Mouse (Mus musculus) kidney, postnatal 10 days (tissue): ENCODE results near the gene Arl4d.

ENCODE experiments used
- DNase-seq: peaks from one replicate; pipeline ENCODE4 v3.0.0; 2021; ENCODE audit warnings: mixed read lengths

Gene Arl4d

DNA sequence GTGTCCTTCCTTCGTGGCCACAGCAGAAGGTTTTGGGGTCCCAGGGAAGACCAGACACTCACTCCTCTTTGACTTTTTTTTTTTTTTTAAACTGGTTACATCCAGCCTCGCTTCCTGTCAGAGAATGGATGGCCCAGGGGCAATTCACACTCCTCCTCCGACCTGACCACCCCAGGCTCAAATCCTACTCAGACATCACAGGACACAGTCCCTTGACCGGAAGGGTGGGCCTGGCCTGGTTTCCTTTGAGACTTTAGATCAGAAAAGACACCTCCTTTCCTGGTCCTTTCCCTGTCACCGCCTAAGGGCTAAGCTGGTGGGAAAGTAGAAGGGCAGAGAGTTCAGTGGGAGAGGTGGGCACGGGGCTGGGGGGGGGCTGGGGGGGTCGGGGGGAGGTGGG is 14.6 kb downstream of the Arl4d start:
- peak; percentile 44 for DNase-seq

DNA sequence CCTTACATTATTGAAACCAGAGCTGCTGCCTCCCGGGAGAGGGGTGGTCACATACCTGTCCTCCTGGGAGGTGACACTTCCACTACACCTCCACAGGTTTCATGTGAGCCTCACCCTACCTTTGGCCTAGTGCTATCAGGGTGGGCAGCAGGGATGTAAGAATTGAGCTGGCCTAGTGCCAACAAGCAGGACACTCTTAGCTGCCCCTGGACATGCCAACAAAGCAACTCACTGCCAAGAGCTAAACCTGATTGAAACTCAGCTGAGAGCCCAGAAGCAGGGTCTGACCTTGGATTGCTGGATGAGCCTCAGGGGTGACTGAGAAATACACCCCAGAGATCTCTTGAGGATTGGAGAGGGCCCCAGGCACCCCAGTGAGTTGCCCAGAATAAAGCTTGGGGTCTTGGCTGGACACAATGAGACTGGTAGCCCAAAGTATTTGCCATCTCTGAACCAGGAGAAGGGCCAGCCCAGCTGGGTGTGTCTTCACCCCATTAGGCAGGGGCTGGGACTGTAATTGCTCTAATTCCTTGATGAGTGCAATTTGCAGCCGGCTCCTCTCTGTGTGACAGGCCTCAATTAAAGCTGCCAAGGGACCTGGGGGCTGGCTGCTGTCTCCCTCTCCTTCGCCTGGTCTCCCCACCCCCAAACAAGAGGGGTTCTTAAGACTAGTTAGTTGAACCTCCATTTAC is 15.4 kb downstream of the Arl4d start:
- peak; percentile 31 for DNase-seq

DNA sequence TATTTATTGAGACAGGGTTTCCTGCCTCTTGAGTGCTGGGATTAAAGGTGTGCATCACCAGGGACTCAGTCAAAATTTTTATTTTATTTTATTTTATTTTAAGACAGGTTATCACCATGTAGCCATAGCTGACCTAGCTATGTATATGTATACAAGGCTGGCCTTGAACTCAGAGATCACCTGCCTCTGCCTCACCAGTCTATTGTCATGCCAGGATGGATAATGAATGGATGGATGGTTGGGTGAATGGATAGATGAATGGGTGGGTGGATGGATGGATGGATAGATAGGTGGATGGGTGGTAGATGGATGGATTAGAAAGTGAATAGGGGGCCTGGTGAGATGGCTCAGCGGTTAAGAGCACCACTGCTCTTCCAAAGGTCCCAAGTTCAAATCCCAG is 16.6 kb downstream of the Arl4d start:
- no peak for DNase-seq

DNA sequence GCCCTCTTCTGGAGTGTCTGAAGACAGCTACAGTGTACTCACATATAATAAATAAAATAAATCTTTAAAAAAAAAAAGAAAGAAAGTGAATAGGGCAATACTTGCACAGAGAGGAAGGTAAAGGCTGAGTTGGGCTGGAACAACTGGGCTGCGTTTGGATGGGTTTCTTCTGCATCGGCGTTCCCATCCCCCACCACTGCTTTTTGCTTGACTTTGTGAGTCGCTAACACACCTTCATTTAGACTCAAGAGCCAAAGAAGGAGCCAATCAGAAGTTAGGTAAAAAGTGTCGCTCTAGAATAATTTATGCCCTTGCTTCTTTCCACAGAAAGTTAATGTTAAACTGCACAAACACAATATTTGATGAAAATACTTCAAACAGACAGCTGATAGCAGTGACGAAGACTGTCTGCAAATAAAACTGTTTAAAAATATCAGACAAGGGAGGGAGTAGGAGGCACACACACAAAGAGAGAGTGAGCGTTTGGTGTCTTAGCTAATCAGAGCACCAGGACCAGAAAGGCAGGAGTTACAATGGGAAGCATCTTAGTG is 17.1 kb downstream of the Arl4d start:
- DNase-seq: no peak

DNA sequence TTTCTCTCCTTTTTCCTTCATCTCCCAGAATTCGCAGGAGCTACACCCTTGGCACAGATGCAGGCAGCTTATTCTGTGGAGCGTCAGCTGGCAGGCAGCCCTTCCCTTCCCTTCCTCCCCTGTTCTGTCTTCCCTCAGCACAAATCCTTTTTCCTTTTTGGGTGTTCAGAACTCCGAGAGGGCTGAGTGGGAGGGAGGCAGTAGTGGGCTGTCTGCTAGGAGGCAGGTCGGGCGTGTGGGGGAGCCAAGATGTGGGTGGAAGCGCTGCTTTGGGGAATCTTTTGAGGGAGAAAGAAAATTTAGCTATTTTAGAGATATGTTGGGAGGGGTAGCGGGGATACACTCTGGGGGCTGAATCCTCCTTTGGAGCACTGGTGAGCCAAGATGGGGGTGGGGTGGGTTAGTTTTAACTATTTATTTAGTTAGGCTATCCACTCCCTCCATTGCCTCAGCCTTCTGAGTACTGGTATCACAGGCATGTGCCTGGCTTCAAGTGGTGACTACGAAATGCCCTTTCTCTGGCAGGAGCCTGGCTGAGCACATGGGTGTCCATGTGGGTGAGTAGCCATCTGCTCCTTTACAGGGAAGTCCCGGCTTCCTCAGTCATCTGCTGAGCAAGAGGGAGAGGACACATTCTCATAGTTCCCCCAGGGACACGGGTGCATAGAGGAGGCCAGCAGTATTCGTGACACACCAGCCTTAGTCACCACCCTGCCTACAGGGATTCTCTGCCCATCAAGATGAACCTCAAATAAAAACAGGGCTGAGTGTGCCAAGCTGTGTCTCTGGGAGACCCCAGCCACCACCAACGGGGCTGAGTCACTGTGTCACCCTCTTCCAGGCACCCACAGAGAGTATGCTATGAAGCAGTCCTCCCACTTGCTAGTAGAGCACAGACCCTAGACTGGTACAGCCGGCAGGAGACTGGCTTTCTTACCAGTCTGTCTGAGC is 22.3 kb downstream of the Arl4d start:
- peak; percentile 62 for DNase-seq

DNA sequence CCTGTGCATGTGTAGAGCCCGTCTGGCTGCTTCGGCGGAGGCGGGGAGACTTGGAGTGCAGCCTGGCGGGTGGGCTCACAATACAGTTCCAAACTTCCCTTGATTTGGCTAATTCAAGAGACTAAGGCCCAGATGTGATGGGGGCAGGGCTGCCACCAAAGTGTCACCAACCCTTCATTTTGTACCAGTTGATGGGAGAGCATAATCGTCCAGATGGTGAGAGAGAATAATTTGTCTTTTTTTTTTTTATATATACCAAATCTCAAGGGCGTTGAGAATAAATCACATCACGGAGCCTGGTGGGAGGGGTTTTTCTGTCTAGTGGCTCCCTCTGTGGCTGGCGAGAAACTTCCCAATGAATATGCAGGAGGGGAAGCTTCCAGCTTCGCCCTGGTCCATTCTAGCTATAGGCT is 24.4 kb downstream of the Arl4d start:
- no peak for DNase-seq

DNA sequence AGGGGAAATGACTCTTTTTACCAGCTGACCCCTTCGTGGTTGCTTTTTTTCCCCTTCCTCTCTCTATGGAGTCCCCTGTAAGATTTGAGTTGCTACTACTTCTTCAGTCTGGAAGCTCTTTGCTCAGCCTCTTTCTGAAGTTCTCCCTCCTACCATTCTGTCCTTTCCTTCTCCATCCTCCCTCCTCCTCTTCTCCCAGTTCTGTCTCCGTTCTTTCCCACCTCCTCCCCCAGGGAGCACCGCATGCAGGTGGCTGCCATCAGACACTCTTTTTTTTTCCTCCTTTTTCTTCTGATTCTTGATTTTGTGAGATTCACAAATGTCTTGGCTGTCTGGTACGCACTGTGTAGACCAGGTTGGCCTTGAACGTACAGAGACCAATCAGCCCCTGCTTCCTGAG is 25.0 kb downstream of the Arl4d start:
- DNase-seq: no peak

DNA sequence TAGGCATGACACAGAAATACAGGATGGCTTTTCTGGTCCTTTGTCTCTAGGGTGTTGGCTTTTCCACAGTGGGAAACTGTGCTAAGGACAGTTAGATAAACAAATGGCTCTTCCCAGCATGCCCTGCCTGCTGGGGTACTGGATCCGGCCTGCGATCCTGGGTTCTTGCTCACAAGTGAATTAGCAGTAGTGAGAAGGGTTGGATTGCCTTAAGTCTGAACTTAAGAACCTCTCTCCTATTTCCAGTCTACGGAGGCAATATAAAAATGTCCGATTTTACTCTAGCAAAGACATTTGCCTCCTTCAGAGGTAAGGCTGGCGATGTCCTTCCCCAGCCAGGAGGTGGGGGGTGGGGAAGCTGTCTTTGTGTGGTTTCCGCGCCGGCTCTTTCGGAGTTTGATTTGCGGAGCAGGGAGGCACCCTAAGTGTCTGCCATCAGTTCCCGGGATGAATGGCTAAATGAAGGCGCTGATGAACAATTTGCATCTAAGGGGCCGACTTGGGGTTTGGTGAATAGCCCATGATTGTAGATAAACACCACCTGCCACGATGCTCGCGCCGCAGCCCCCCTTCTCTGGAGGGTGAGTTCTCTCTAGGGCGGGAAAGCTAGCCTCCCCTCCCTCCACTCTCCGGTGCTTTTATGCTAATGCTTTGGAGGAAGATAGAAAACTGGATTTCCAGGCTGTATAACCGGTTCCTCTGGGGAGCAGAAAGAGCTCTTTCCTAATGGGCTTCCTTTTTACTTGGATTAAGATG is 30.7 kb downstream of the Arl4d start:
- peak; percentile 51 for DNase-seq

DNA sequence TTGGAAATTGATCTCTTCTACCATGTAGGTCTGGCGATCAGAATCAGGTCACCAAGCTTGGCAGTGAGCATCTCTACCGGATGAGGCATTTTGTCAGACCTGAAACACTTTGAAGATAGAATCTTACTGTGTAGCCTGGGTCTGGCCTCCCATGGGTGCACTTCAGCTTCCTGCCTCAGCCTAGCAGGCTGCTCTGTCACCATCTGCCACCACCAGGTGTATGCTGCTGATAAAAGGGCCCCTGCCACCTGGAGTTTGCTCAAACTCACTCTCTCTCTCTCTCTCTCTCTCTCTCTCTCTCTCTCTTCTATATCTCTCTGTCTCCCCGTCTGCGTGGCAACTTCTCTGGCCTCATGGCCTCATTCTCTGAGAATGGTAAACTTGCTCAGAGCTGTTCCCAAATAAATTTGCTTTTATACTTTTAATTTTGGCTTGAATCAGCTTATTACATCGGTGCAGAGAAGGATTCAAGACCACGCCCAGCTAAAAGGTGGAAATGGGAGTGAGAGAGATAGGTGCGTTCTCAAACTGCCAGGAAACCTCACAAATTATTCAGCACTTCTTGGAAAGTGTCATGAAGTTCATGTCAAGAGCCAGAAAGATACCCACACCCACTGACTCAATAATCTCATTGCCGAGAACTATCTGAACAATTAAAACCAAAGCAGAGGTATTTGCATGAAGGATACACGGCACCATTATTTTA is 32.0 kb downstream of the Arl4d start:
- DNase-seq: no peak

DNA sequence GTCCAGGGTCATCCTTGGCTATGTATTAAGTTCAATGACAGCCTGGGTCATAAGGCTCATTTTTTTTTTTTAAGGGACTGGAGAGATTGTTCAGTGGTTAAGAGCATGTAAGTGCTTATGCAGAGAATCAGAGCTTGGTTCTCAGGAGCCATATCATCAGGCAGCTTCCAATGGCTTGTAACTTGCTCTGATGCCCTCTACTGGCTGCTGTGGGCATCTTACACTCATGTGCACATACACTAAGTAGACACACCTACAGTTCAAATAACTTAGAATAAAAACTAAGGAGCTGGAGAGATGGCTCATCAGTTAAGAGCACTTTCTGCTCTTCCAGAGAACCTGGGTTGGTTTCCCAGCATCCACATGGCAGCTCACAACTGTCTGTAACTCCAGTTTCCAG is 32.8 kb downstream of the Arl4d start:
- no peak for DNase-seq

DNA sequence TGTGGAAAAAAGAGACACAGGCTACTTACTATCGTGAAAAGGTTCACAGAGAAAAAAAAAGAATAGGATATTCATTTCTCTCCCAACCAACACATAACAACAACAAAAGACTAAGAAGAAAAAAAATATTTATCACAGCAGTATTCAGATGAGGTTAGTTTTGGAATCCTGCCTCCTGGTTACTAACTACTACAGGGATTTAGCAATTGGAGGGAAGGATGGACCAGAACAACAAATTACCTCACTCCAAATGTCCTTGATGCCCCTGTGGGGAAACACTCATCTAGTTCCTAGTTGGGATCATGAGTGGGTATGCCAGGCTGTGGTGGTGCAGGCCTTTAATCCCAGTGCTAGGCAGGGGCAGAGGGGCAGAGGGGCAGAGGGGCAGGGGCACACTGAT is 34.2 kb downstream of the Arl4d start:
- DNase-seq: no peak

DNA sequence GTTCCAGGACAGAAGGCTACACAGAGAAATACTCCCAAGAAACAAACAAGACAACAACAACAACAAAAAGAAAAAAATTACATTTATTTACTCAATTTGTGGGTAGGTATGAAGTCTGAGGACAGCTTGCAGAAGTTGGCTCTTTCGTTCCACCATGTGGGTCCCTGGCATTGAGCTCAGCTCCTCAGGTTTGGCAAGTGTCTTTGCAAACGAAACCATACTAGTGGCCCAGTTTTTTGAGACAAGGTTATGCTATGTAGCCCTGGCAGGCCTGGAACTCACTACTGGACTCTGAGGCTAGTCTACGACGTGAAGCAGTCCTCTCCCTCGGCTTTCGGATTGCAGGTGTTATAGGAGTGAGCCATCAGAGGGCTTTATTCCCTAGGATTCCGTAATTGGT is 34.6 kb downstream of the Arl4d start:
- DNase-seq: no peak

DNA sequence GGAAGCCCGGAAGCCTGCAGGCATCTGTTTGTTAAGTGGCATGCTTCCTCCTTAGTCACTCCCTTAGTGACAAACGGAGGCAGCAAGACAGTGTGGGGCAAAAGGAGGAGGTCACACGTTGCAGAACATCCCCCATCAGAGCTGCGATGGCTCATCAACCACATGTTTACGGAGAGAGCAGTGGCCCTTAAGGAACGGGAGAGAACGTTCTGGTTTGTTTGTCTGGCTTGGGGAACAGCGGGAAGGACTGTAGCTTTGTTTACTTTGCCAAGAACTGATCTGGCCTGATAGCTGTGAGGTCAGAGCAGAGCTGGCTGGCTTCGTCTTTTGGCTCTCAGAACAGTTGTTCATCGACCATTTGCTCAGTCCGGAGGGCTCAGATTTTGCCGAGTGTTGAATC is 35.1 kb downstream of the Arl4d start:
- peak; percentile 10 for DNase-seq

DNA sequence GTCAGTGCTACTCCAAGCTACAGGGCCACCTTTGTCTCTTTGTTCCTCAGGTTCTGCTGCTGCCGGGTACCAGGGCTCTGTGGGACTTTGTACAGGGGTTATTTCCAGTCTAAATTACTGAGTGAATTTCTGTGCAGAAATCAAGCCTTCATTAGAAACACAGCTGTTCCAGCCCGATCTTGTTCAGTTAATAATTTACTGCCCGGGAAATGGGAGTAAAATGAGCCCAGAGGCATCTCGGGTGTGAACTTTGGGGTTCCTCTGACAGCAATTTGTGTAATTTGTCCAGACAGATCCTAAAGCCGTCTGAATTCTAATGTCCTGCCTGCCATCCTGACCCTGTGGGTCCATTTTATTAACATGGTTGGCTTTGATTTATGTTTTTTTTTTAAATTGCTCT is 38.7 kb downstream of the Arl4d start:
- peak; percentile 26 for DNase-seq

DNA sequence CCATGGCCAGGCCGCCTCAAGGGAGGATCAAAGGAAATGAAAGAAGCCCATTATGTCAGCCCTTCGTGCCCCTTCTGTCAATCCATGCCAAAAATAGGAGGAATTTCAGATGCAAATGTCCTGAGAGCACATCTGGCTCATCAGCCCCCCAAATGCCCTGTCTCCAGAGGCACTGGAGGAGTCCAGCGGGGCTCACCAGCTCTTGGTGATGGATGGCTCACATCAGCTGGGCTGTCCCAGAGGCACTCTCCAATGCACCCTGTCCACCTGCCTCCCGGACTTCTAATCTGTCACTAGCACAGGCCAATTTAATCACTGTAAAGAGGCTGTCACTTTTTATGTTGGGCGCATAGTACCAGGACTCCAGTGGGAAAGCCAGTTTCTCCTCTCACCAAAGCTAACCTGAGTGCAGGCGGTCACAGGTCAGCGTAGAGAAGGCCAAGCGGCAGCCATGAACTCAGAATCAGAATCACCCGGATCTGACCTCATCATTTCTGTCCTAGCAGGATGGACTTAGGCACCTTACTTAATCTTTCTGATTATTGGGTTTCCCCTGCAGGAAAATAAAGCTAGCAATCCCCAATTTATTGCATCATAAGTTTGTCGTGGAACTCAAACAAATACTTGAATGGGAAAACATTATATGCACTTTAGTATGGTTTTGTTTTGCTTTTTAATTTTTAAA is 41.6 kb downstream of the Arl4d start:
- DNase-seq: no peak

DNA sequence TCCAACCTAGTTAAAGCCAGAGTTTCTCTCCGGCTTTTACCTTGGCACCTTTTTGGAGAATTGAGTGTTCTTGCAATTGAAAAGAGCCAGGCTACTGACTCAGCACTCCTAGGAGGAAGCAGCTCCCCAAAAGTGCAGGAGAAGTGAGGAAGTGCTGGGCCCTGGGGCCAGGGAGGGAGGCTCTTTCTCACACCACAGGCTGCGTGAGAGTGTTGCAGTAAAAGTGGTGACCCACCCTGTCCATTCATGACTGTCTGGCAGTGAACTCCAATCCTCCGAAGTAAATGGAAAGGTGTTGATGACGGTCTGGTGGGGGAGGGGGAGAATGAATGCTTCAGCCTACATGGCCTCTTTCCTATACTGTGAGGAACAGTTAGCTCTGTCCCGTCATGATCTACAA is 43.1 kb downstream of the Arl4d start:
- DNase-seq: no peak

DNA sequence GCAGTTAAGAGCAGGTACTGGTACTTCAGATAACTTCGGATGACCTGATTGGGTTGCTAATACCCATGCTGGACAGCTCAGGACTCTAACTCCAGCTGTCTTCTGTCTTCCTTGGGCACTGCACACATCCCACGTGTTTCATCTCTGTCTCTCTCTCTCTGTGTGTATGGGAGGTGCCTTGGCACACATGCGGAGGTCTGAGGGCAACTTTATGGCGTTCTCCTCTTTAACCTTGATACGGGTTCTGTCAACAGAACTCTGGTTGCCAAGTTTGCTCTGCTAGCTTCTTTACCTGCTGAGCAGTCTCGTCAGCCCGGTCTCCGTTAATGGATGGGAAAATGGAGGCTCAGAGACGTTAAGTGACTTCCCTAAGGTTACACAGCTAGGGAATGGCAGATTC is 47.5 kb downstream of the Arl4d start:
- DNase-seq: no peak

DNA sequence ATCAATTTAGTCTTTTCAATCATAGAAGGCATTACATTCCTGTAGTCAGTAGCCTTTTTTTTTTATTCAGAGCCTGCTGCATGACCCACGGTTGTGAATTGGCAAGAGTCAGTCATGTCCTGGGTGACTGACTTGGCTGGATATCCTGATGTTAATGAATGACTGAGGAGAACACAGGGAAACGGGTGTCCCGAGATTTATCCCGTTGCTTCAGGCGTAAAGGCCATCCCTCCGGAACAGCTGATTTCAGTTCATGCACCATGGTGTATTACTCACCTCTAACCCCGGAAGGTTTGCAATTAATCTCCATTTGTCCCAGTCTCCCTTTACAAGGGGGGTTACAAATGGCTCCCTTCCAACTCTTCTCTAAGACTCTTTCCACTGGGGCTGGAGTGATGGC is 48.7 kb downstream of the Arl4d start:
- peak; percentile 60 for DNase-seq
